Mouse (Mus musculus): ENCODE results near the gene Trpm1. TPM values are rescaled to one million over a fixed set of nuclear protein-coding genes. Genes with fewer than 3 reads are reported as not detected.

The Trpm1 gene
- polyA plus RNA-seq, 2 experiments: 0.52 to 0.85 TPM

GRCm38 (mm10) chr7:64164997-64165396 is 11.4 kb downstream of the Trpm1 start:
- no peak overlapping the region for H3K4me3 ChIP-seq (replicated peaks; ENCODE audit: low read length)

GRCm38 (mm10) chr7:64166025-64166424 is 12.4 kb downstream of the Trpm1 start:
- H3K36me3 ChIP-seq (ENCODE audit: control insufficient read depth, insufficient read depth, low read length): no peaks in the 10 kb centered on the region
- DNase-seq (ENCODE audit: low spot score): no peak
- ATAC-seq (ENCODE audit: low FRiP score, low read depth): no peak
- no peaks in the 10 kb centered on the region for H3K9me3 ChIP-seq (ENCODE audit: control insufficient read depth, low read length)
- WGBS: 60% methylated on average over 3 of the region's 3 CpGs
- no peak overlapping the region for H3K9ac ChIP-seq (ENCODE audit: low read depth, low read length, severe bottlenecking)
- H3K27ac ChIP-seq (replicated peaks; ENCODE audit: low read depth, low read length): no peak overlapping the region
- no peak overlapping the region for H3K4me3 ChIP-seq (replicated peaks; ENCODE audit: low read length)
- no peak for TF ChIP-seq POLR2A (IDR thresholded peaks at IDR 0.05; ENCODE audit: borderline replicate concordance, extremely low read depth, insufficient read depth, insufficient read length)
- H3K4me2 ChIP-seq (replicated peaks; ENCODE audit: low read depth, low read length, severe bottlenecking): no peak overlapping the region
- H3K27me3 ChIP-seq (ENCODE audit: control insufficient read depth, insufficient read depth, low read length): no peaks in the 10 kb centered on the region
- no peaks in the 10 kb centered on the region for H3K4me1 ChIP-seq (ENCODE audit: control insufficient read depth, insufficient read depth, low read length)

More at GRCm38 (mm10) chr7:64164997-64165396, 11.4 kb downstream of the Trpm1 start:
- no peaks in the 10 kb centered on the region for H3K27me3 ChIP-seq (ENCODE audit: control insufficient read depth, insufficient read depth, low read length)
- H3K4me1 ChIP-seq (ENCODE audit: control insufficient read depth, insufficient read depth, low read length): no peaks in the 10 kb centered on the region
- H3K36me3 ChIP-seq (ENCODE audit: control insufficient read depth, insufficient read depth, low read length): no peaks in the 10 kb centered on the region
- no peak overlapping the region for H3K4me2 ChIP-seq (replicated peaks; ENCODE audit: low read depth, low read length, severe bottlenecking)
- no peak overlapping the region for H3K9ac ChIP-seq (ENCODE audit: low read depth, low read length, severe bottlenecking)
- WGBS: 61% methylated on average over 3 of the region's 3 CpGs
- no peak overlapping the region for H3K27ac ChIP-seq (replicated peaks; ENCODE audit: low read depth, low read length)
- peak; percentile 35 for DNase-seq (ENCODE audit: low spot score)
- TF ChIP-seq POLR2A (IDR thresholded peaks at IDR 0.05; ENCODE audit: borderline replicate concordance, extremely low read depth, insufficient read depth, insufficient read length): no peak
- no peak for ATAC-seq (ENCODE audit: low FRiP score, low read depth)
- H3K9me3 ChIP-seq (ENCODE audit: control insufficient read depth, low read length): no peaks in the 10 kb centered on the region

DNA sequence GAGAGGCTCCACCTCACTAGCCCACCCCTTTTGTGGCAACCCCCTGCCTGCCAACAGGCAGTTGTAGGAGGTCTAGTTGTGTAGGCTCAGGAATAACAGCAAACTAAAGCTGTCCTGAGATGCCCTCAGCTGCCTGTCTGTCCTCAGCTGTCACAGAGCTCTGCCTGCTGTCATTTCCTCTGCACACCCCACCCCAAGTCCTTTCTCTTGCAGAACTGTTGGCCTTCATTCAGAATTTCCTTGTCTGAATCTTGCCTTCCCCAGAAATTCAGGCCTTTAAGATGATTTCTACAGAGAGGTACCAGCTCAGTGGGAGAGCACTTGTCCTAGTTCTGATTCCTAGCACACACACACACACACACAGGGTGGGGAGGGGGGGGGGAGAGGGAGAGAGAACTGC is 13.1 kb downstream of the Trpm1 start:
- TF ChIP-seq POLR2A (IDR thresholded peaks at IDR 0.05; ENCODE audit: borderline replicate concordance, extremely low read depth, insufficient read depth, insufficient read length): no peak
- Histone ChIP-seq H3K27me3 (ENCODE audit: control insufficient read depth, insufficient read depth, low read length) (no peaks in the 10 kb centered on the region), H3K9ac (ENCODE audit: low read depth, low read length, severe bottlenecking) (no peak overlapping the region), H3K4me1 (ENCODE audit: control insufficient read depth, insufficient read depth, low read length) (no peaks in the 10 kb centered on the region), H3K36me3 (ENCODE audit: control insufficient read depth, insufficient read depth, low read length) (no peaks in the 10 kb centered on the region), H3K4me3 (replicated peaks; ENCODE audit: low read length) (no peak overlapping the region), H3K27ac (replicated peaks; ENCODE audit: low read depth, low read length) (no peak overlapping the region), H3K4me2 (replicated peaks; ENCODE audit: low read depth, low read length, severe bottlenecking) (no peak overlapping the region), H3K9me3 (ENCODE audit: control insufficient read depth, low read length) (no peaks in the 10 kb centered on the region)
- ATAC-seq (ENCODE audit: low FRiP score, low read depth): no peak
- DNase-seq (ENCODE audit: low spot score): no peak

DNA sequence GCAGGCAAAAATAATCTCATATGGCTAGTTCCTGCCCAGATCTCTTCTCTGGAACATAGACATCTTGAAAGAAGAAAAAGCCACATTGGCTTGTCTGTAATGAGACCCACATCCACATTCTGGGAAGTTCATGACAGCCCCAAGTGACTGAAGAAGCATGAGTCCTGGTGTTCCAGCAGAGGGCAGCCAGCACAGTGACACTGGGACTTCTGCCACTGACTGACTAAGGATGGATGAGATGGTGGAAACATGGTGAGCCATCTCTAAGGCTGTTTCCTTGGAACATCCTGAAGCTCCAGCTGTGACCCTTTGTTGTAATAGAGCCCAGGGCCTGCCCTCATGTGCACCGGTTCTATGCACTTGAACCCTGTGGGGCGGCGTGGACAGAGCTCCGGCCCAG is 25.7 kb downstream of the Trpm1 start:
- no peak overlapping the region for H3K9ac ChIP-seq (ENCODE audit: low read depth, low read length, severe bottlenecking)
- no peak overlapping the region for H3K4me2 ChIP-seq (replicated peaks; ENCODE audit: low read depth, low read length, severe bottlenecking)
- DNase-seq (ENCODE audit: low spot score) (no peak), ATAC-seq (ENCODE audit: low FRiP score, low read depth) (no peak)
- H3K9me3 ChIP-seq (ENCODE audit: control insufficient read depth, low read length): no peaks in the 10 kb centered on the region
- no peak for TF ChIP-seq POLR2A (IDR thresholded peaks at IDR 0.05; ENCODE audit: borderline replicate concordance, extremely low read depth, insufficient read depth, insufficient read length)
- H3K27me3 ChIP-seq (ENCODE audit: control insufficient read depth, insufficient read depth, low read length): no peaks in the 10 kb centered on the region
- H3K36me3 ChIP-seq (ENCODE audit: control insufficient read depth, insufficient read depth, low read length): no peaks in the 10 kb centered on the region
- H3K4me1 ChIP-seq (ENCODE audit: control insufficient read depth, insufficient read depth, low read length): no peaks in the 10 kb centered on the region
- WGBS: 82% methylated on average over 4 of the region's 4 CpGs
- H3K27ac ChIP-seq (replicated peaks; ENCODE audit: low read depth, low read length): no peak overlapping the region
- no peak overlapping the region for H3K4me3 ChIP-seq (replicated peaks; ENCODE audit: low read length)

DNA sequence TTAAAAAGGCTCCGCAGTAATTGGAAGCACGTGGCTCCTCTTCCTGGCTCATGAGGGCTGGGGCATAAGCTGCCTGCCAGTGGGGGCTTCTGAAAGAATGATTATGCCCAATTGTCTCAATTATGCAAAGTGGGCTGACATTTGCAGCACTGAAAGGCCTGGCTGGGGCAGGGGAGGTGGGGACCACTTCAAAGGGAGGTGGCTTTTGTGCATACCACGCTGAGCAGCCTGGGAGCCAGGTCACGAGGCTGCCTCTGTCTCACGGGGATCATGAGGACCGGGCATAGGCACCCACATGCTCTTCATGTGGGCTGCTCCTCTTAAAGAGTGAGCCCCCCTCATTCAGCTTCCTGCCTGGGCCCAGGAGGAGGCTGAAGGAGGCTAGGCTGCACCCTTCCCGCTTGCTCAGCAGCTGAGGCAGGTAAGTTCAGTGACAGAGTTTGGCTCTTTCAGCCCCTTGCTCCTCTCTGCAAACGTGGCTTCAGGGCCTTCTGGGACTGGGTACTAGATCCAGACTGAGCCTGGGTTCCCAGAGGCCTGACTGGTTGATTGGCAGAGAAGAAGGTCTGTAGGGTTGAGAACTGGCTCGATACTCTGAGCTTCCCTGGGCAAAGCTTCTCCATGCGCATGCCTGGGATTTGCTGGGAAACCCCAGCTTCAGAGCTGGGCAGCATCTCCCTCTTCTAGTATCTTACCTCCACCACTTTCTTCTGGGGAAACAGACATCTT is 31.7 kb downstream of the Trpm1 start:
- Histone ChIP-seq H3K4me3 (replicated peaks; ENCODE audit: low read length) (no peak overlapping the region), H3K4me1 (ENCODE audit: control insufficient read depth, insufficient read depth, low read length) (peaks cover 5% of the 10 kb centered on the region; the same call in 1 of the 2 replicates), H3K9me3 (ENCODE audit: control insufficient read depth, low read length) (no peaks in the 10 kb centered on the region), H3K27me3 (ENCODE audit: control insufficient read depth, insufficient read depth, low read length) (no peaks in the 10 kb centered on the region), H3K36me3 (ENCODE audit: control insufficient read depth, insufficient read depth, low read length) (no peaks in the 10 kb centered on the region), H3K27ac (replicated peaks; ENCODE audit: low read depth, low read length) (no peak overlapping the region), H3K4me2 (replicated peaks; ENCODE audit: low read depth, low read length, severe bottlenecking) (no peak overlapping the region), H3K9ac (ENCODE audit: low read depth, low read length, severe bottlenecking) (no peak overlapping the region)
- no peak for DNase-seq (ENCODE audit: low spot score)
- no peak for ATAC-seq (ENCODE audit: low FRiP score, low read depth)
- 39% methylated on average over 10 of the region's 10 CpGs for WGBS
- no peak for TF ChIP-seq POLR2A (IDR thresholded peaks at IDR 0.05; ENCODE audit: borderline replicate concordance, extremely low read depth, insufficient read depth, insufficient read length)

All from limb, embryonic 14.5 days (tissue).